Mouse (Mus musculus) heart, adult 8-10 months (tissue): Measurements from ENCODE around the gene Cylc1. TPM values are rescaled to one million over a fixed set of nuclear protein-coding genes. Genes with fewer than 3 reads are reported as not detected.

Experiments used
- DNase-seq: peaks from one replicate; pipeline ENCODE4 v3.0.0; 2022; ENCODE audit warnings: low spot score
- total RNA-seq, 4 experiments: library from RNA; stranded (reverse); gene quantifications; 2 replicates each; pipeline ENCODE4 v1.2.4; 2022

Cylc1 gene
- total RNA-seq, result not detected

DNA sequence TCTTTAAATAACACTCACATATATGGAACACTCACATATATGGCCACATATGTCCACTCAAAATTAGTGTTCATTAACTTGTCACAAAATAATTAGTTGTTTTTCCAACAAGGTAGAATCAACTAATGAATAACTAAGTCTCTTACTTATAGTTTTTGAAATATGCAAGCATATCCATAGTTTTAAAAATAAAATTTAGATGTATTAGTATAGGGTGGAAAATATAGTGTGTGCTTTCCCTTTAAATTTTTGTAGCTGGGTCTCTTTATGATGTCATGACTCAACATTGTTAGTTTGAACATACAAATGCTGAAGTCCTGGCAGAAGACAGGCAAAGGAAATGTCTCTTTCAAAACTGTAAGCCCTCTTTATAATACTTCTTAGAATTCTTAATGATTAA, at the start of gene Cylc1:
TSS of gene Cylc1 (plus strand) at position 301 of the 400 bp plus-strand sequence.
- DNase-seq, result no peak

DNA sequence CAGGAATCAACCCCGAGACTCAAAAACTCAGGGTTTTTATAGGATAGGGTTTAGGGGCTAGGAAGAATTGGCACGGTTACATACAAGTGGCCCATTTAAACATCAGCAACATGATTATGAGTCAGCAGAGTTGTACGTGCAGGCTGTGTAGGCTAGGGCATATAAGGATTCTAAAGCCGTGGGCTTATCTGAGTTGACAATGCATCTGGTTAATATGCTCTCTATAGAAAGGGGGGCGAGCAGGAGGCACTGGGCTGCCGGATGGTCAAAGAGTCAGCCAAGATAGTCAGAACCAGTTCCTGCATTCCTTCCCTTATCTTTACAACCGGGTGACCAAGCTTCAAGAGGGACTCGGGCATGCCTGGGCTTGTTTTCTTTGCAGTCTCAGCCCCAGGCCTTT, 31.5 kb upstream of the Cylc1 start:
- no peak for DNase-seq

GRCm38 (mm10) chrX:111168040-111168439, 57.8 kb downstream of the Cylc1 start, which contains the start of gene Gm10112:
TSS of gene Gm10112 (plus strand) at chrX:111168340.
- no peak for DNase-seq

Other genes with a start within 250 kb of the Cylc1 start
- not detected for gene Gm10112, start 57.9 kb downstream of the Cylc1 start, total RNA-seq